14 mouse cellular contexts compared by ENCODE assay signal in genomic region chr5:130180362-130180761, GRCm38 (mm10). TPM values are rescaled to one million over a fixed set of nuclear protein-coding genes. Genes with fewer than 3 reads are reported as not detected.
DNase-seq lines count a peak whose midpoint lies in the region; ATAC-seq and TF ChIP-seq lines count a peak whose summit lies in the region.
"Had no signal": no experiment of that assay in that cellular context is flagged by ENCODE, and none has a peak within 500 bp of the region (broad histone marks: within the 10 kb centered on the region; RNA-seq: fewer than 3 reads in every experiment).

No protein-coding gene starts in this region.

- H3K4me3 ChIP-seq in kidney, embryonic 16.5 days (ENCODE audit: low read length): no peak overlapping the region
- no peak overlapping the region for H3K4me3 ChIP-seq in spleen, adult 2 months (ENCODE audit: extremely low read depth, insufficient read depth, insufficient read length)
- H3K4me3 ChIP-seq: embryonic facial prominence, embryonic 13.5 days; forebrain, embryonic 12.5 days; heart, embryonic 10.5 days; limb, embryonic 13.5 days had no signal

- TF ChIP-seq CTCF in spleen, adult 2 months (IDR thresholded peaks at IDR 0.05; ENCODE audit: extremely low read depth, insufficient read depth, insufficient read length, insufficient replicate concordance): no peak
- TF ChIP-seq CTCF in brain, embryonic 14.5 days (IDR thresholded peaks at IDR 0.05; ENCODE audit: borderline replicate concordance, extremely low read depth, insufficient read depth, insufficient read length): peak; percentile 11; the same call in 1 of the 2 replicates

- H3K9ac ChIP-seq in kidney, embryonic 16.5 days (replicated peaks; ENCODE audit: low read length): no peak overlapping the region
- H3K9ac ChIP-seq: embryonic facial prominence, embryonic 13.5 days; forebrain, embryonic 12.5 days; limb, embryonic 13.5 days had no signal

- H3K4me2 ChIP-seq in kidney, embryonic 16.5 days (replicated peaks; ENCODE audit: low read depth, low read length): no peak overlapping the region
- H3K4me2 ChIP-seq: embryonic facial prominence, embryonic 13.5 days; forebrain, embryonic 12.5 days; limb, embryonic 13.5 days had no signal

- no peaks in the 10 kb centered on the region for H3K9me3 ChIP-seq in kidney, embryonic 16.5 days (ENCODE audit: low read length)
- H3K9me3 ChIP-seq: embryonic facial prominence, embryonic 13.5 days; forebrain, embryonic 12.5 days; heart, embryonic 10.5 days; limb, embryonic 13.5 days had no signal

- H3K27me3 ChIP-seq in kidney, embryonic 16.5 days (ENCODE audit: insufficient read depth, low read length): no peaks in the 10 kb centered on the region
- H3K27me3 ChIP-seq in spleen, adult 2 months (ENCODE audit: control insufficient read depth, insufficient read depth, low read length): no peaks in the 10 kb centered on the region
- H3K27me3 ChIP-seq: embryonic facial prominence, embryonic 13.5 days; forebrain, embryonic 12.5 days; limb, embryonic 13.5 days had no signal

- no peaks in the 10 kb centered on the region for H3K36me3 ChIP-seq in kidney, embryonic 16.5 days (ENCODE audit: insufficient read depth, low read length)
- no peaks in the 10 kb centered on the region for H3K36me3 ChIP-seq in spleen, adult 2 months (ENCODE audit: control insufficient read depth, insufficient read depth, low read length)
- H3K36me3 ChIP-seq: embryonic facial prominence, embryonic 13.5 days; forebrain, embryonic 12.5 days; heart, embryonic 10.5 days; limb, embryonic 13.5 days had no signal

- peaks cover 9% of the 10 kb centered on the region; the same call in 1 of the 2 replicates for H3K4me1 ChIP-seq in kidney, embryonic 16.5 days (ENCODE audit: insufficient read depth, low read length)
- H3K4me1 ChIP-seq in spleen, adult 2 months (ENCODE audit: control insufficient read depth, insufficient read depth, insufficient read length): peaks cover 13% of the 10 kb centered on the region; the same call in 1 of the 2 replicates
- H3K4me1 ChIP-seq: forebrain, embryonic 12.5 days; limb, embryonic 13.5 days had no signal

- TF ChIP-seq POLR2A in spleen, adult 2 months (IDR thresholded peaks at IDR 0.05; ENCODE audit: low read depth, low read length): no peak
- TF ChIP-seq POLR2A in brain, embryonic 14.5 days (IDR thresholded peaks at IDR 0.05; ENCODE audit: borderline replicate concordance, extremely low read depth, insufficient read depth, insufficient read length, poor library complexity, severe bottlenecking): no peak

- H3K27ac ChIP-seq in kidney, embryonic 16.5 days (ENCODE audit: low read length): no peak overlapping the region
- peak overlapping the region; percentile 22; the same call in 1 of the 2 replicates for H3K27ac ChIP-seq in spleen, adult 2 months (ENCODE audit: insufficient read depth, low read length)
- H3K27ac ChIP-seq: embryonic facial prominence, embryonic 13.5 days; forebrain, embryonic 12.5 days; heart, embryonic 10.5 days; limb, embryonic 13.5 days; macrophage had no signal

- WGBS in kidney, embryonic 16.5 days: 75% methylated on average over 7 of the region's 7 CpGs
- 89% methylated on average over 7 of the region's 7 CpGs for WGBS in spleen, adult 2 months

- no peak for DNase-seq in kidney, adult 8-10 months
- DNase-seq in spleen, adult 2 months (ENCODE audit: low read depth in 1 of 2, low spot score in 2 of 2): no peak
- no peak for DNase-seq in spleen, postnatal 36 days (ENCODE audit: low spot score in 2 of 2)
- no peak for DNase-seq in brain, embryonic 14.5 days (ENCODE audit: low read depth)
- no peak for DNase-seq in natural killer cell, adult 2 months (ENCODE audit: low spot score in 2 of 2)
- DNase-seq in spleen, postnatal 4 days (ENCODE audit: low spot score in 2 of 2): no peak
- DNase-seq: cerebellum, postnatal 14 days; kidney, postnatal 10 days had no signal

- peak; percentile 31; the same call in 1 of the 2 replicates for ATAC-seq in kidney, embryonic 16.5 days (ENCODE audit: low FRiP score, low TSS enrichment)

RNA-seq across cellular contexts. Expression of gene Rabgef1, which starts 8.8 kb away (rescaled TPM):
- 32.6 and 33.2 TPM in 2 replicates for polyA plus RNA-seq in kidney, embryonic 16.5 days (2015; fragmentation: Nextera tagmentation; extraction: Ambion mirVana)
- 16.4 and 17.6 TPM in 2 replicates for polyA plus RNA-seq in spleen, adult 2 months (2012; rRNA removed)
- 32.2 and 34.5 TPM in 2 replicates for polyA plus RNA-seq in brain, embryonic 14.5 days (2012; rRNA removed)

RNA-seq across cellular contexts. Expression of gene Kctd7, which starts 35.7 kb away (rescaled TPM):
- polyA plus RNA-seq in kidney, embryonic 16.5 days (2015; fragmentation: Nextera tagmentation; extraction: Ambion mirVana): 5.9 and 6.3 TPM in 2 replicates
- polyA plus RNA-seq in spleen, adult 2 months (2012; rRNA removed): 5.2 and 8.9 TPM in 2 replicates
- polyA plus RNA-seq in brain, embryonic 14.5 days (2012; rRNA removed): 11.7 and 12.4 TPM in 2 replicates

RNA-seq across cellular contexts. Expression of gene Tmem248, which starts 36.5 kb away (rescaled TPM):
- 33.4 and 35.1 TPM in 2 replicates for polyA plus RNA-seq in kidney, embryonic 16.5 days (2015; fragmentation: Nextera tagmentation; extraction: Ambion mirVana)
- polyA plus RNA-seq in spleen, adult 2 months (2012; rRNA removed): 18.6 and 26.9 TPM in 2 replicates
- polyA plus RNA-seq in brain, embryonic 14.5 days (2012; rRNA removed): 24.6 and 30.4 TPM in 2 replicates
